Mouse (Mus musculus) kidney, adult 9 months (tissue): ENCODE data around the gene Nmd3.

ENCODE experiments used
- DNase-seq: peaks from one replicate; pipeline ENCODE4 v3.0.0; 2022

The Nmd3 gene

GRCm38 (mm10) chr3:69763630-69764565, 42.1 kb downstream of the Nmd3 start:
- DNase-seq = no peak

- DNase-seq = no peak
Observed at GRCm38 (mm10) chr3:69765206-69765605, 43.4 kb downstream of the Nmd3 start.

GRCm38 (mm10) chr3:69769150-69769549, 47.4 kb downstream of the Nmd3 start:
- no peak for DNase-seq

- no peak for DNase-seq
Observed at GRCm38 (mm10) chr3:69773356-69773755, 51.6 kb downstream of the Nmd3 start.

- no peak for DNase-seq
Observed at GRCm38 (mm10) chr3:69779246-69779796, 57.5 kb downstream of the Nmd3 start.

GRCm38 (mm10) chr3:69792823-69793417, 71.1 kb downstream of the Nmd3 start:
- DNase-seq = no peak

GRCm38 (mm10) chr3:69797533-69797932, 75.7 kb downstream of the Nmd3 start:
- no peak for DNase-seq

- no peak for DNase-seq
Observed at GRCm38 (mm10) chr3:69797969-69798368, 76.2 kb downstream of the Nmd3 start.

- DNase-seq = no peak
Observed at GRCm38 (mm10) chr3:69799096-69799495, 77.3 kb downstream of the Nmd3 start.

- no peak for DNase-seq
Observed at GRCm38 (mm10) chr3:69800829-69801384, 79.1 kb downstream of the Nmd3 start.

GRCm38 (mm10) chr3:69803137-69803536, 81.4 kb downstream of the Nmd3 start:
- no peak for DNase-seq
